Mouse (Mus musculus): Measurements from ENCODE around the gene Btrc. TPM values are rescaled to one million over a fixed set of nuclear protein-coding genes. Genes with fewer than 3 reads are reported as not detected.

Btrc gene
- total RNA-seq, 2 experiments from 2014 or later, result 15.6 to 20.4 TPM

GRCm38 (mm10) chr19:45413966-45414365, 50.4 kb downstream of the Btrc start:
- intact Hi-C loops (cut with DNase I), result loop anchor here (2.0 to 5.0 kb wide), 2 partner anchors 19 to 47 kb away; no protein-coding TSS in a partner anchor
- peak; percentile 5 for DNase-seq (ENCODE audit: low spot score)

- no peak for DNase-seq (ENCODE audit: low spot score)
- intact Hi-C loops (cut with DNase I), result no loop called here
Measured at GRCm38 (mm10) chr19:45417601-45418000, 54.1 kb downstream of the Btrc start.

- no peak for DNase-seq (ENCODE audit: low spot score)
- intact Hi-C loops (cut with DNase I), result no loop called here
Measured at GRCm38 (mm10) chr19:45422276-45422675, 58.7 kb downstream of the Btrc start.

GRCm38 (mm10) chr19:45428146-45428545, 64.6 kb downstream of the Btrc start:
- DNase-seq (ENCODE audit: low spot score), result no peak
- intact Hi-C loops (cut with DNase I), result no loop called here

- intact Hi-C loops (cut with DNase I), result loop anchor here (5.0 kb wide), 1 partner anchor 69 kb away; the partner anchor contains the start of gene Btrc
- DNase-seq (ENCODE audit: low spot score), result no peak
Measured at GRCm38 (mm10) chr19:45430971-45431633, 67.6 kb downstream of the Btrc start.

GRCm38 (mm10) chr19:45432351-45432750, 68.8 kb downstream of the Btrc start:
- no peak for DNase-seq (ENCODE audit: low spot score)
- intact Hi-C loops (cut with DNase I), result loop anchor here (2.0 to 5.0 kb wide), 2 partner anchors 18 to 70 kb away; partner anchors contain the start of gene Btrc

GRCm38 (mm10) chr19:45436019-45436418, 72.5 kb downstream of the Btrc start:
- intact Hi-C loops (cut with DNase I), result loop anchor here (1.0 to 5.0 kb wide), 4 partner anchors 109 to 215 kb away; no protein-coding TSS in a partner anchor
- peak; percentile 32 for DNase-seq (ENCODE audit: low spot score)

GRCm38 (mm10) chr19:45437175-45437574, 73.6 kb downstream of the Btrc start:
- intact Hi-C loops (cut with DNase I), result loop anchor here (2.0 to 5.0 kb wide), 3 partner anchors 108 to 216 kb away; no protein-coding TSS in a partner anchor
- no peak for DNase-seq (ENCODE audit: low spot score)

GRCm38 (mm10) chr19:45438191-45438590, 74.7 kb downstream of the Btrc start:
- intact Hi-C loops (cut with DNase I), result loop anchor here (5.0 kb wide), 1 partner anchor 136 kb away; no protein-coding TSS in a partner anchor
- DNase-seq (ENCODE audit: low spot score), result no peak

GRCm38 (mm10) chr19:45438928-45439846, 75.7 kb downstream of the Btrc start:
- DNase-seq (ENCODE audit: low spot score), result no peak

GRCm38 (mm10) chr19:45440554-45441175, 77.1 kb downstream of the Btrc start:
- DNase-seq (ENCODE audit: low spot score), result peak; percentile 7
- intact Hi-C loops (cut with DNase I), result no loop called here

More at GRCm38 (mm10) chr19:45438928-45439846, 75.7 kb downstream of the Btrc start:
- intact Hi-C loops (cut with DNase I), result loop anchor here (5.0 kb wide), 1 partner anchor 137 kb away; no protein-coding TSS in a partner anchor

- intact Hi-C loops (cut with DNase I), result no loop called here
- no peak for DNase-seq (ENCODE audit: low spot score)
Measured at GRCm38 (mm10) chr19:45441717-45442116, 78.2 kb downstream of the Btrc start.

- intact Hi-C loops (cut with DNase I), result no loop called here
- no peak for DNase-seq (ENCODE audit: low spot score)
Measured at GRCm38 (mm10) chr19:45445253-45445933, 81.9 kb downstream of the Btrc start.

GRCm38 (mm10) chr19:45446631-45447030, 83.1 kb downstream of the Btrc start:
- intact Hi-C loops (cut with DNase I), result no loop called here
- DNase-seq (ENCODE audit: low spot score), result no peak

GRCm38 (mm10) chr19:45447222-45447621, 83.7 kb downstream of the Btrc start:
- intact Hi-C loops (cut with DNase I), result no loop called here

GRCm38 (mm10) chr19:45447886-45448285, 84.4 kb downstream of the Btrc start:
- DNase-seq (ENCODE audit: low spot score), result no peak
- intact Hi-C loops (cut with DNase I), result no loop called here

More at GRCm38 (mm10) chr19:45447222-45447621, 83.7 kb downstream of the Btrc start:
- DNase-seq (ENCODE audit: low spot score), result no peak

GRCm38 (mm10) chr19:45454391-45454790, 90.9 kb downstream of the Btrc start:
- intact Hi-C loops (cut with DNase I), result no loop called here
- DNase-seq (ENCODE audit: low spot score), result no peak

GRCm38 (mm10) chr19:45456896-45457295, 93.4 kb downstream of the Btrc start:
- intact Hi-C loops (cut with DNase I), result no loop called here
- DNase-seq (ENCODE audit: low spot score), result no peak

GRCm38 (mm10) chr19:45458702-45459101, 95.2 kb downstream of the Btrc start:
- intact Hi-C loops (cut with DNase I), result no loop called here
- peak; percentile 15 for DNase-seq (ENCODE audit: low spot score)

All from heart, postnatal 25 days (tissue).